Mouse (Mus musculus): Measurements from ENCODE around the gene Fgfr1op2. TPM values are rescaled to one million over a fixed set of nuclear protein-coding genes. Genes with fewer than 3 reads are reported as not detected.

Fgfr1op2 gene
- total RNA-seq, 1 experiment from 2014 or later: 94.2 TPM

- DNase-seq: peak; percentile 60
Measured at GRCm38 (mm10) chr6:146602601-146603000, 25.6 kb downstream of the Fgfr1op2 start.

- DNase-seq: peak; percentile 31
Measured at GRCm38 (mm10) chr6:146603651-146604050, 26.6 kb downstream of the Fgfr1op2 start.

- no peak for DNase-seq
Measured at GRCm38 (mm10) chr6:146611385-146611784, 34.4 kb downstream of the Fgfr1op2 start.

- DNase-seq: no peak
Measured at GRCm38 (mm10) chr6:146611897-146612296, 34.9 kb downstream of the Fgfr1op2 start.

GRCm38 (mm10) chr6:146612736-146613135 is 35.7 kb downstream of the Fgfr1op2 start:
- DNase-seq: no peak

- no peak for DNase-seq
Measured at GRCm38 (mm10) chr6:146613907-146614306, 36.9 kb downstream of the Fgfr1op2 start.

GRCm38 (mm10) chr6:146614541-146614940 is 37.5 kb downstream of the Fgfr1op2 start:
- no peak for DNase-seq

GRCm38 (mm10) chr6:146615891-146616290 is 38.9 kb downstream of the Fgfr1op2 start:
- DNase-seq: no peak

GRCm38 (mm10) chr6:146616670-146617069 is 39.7 kb downstream of the Fgfr1op2 start:
- DNase-seq: no peak

- no peak for DNase-seq
Measured at GRCm38 (mm10) chr6:146628123-146628522, 51.1 kb downstream of the Fgfr1op2 start.

- no peak for DNase-seq
Measured at GRCm38 (mm10) chr6:146629781-146630756, 53.1 kb downstream of the Fgfr1op2 start.

GRCm38 (mm10) chr6:146630961-146631360 is 54.0 kb downstream of the Fgfr1op2 start:
- DNase-seq: peak; percentile 77

- no peak for DNase-seq
Measured at GRCm38 (mm10) chr6:146631847-146632246, 54.8 kb downstream of the Fgfr1op2 start.

- no peak for DNase-seq
Measured at GRCm38 (mm10) chr6:146632403-146632802, 55.4 kb downstream of the Fgfr1op2 start.

GRCm38 (mm10) chr6:146633097-146633496 is 56.1 kb downstream of the Fgfr1op2 start:
- DNase-seq: no peak

- DNase-seq: peak; percentile 41
Measured at GRCm38 (mm10) chr6:146633629-146634014, 56.6 kb downstream of the Fgfr1op2 start.

GRCm38 (mm10) chr6:146634015-146634722 is 57.2 kb downstream of the Fgfr1op2 start:
- DNase-seq: peak; percentile 91

- no peak for DNase-seq
Measured at GRCm38 (mm10) chr6:146634759-146635606, 58.0 kb downstream of the Fgfr1op2 start.

- no peak for DNase-seq
Measured at GRCm38 (mm10) chr6:146636482-146636881, 59.5 kb downstream of the Fgfr1op2 start.

- no peak for DNase-seq
Measured at GRCm38 (mm10) chr6:146640068-146640965, 63.3 kb downstream of the Fgfr1op2 start.

GRCm38 (mm10) chr6:146640991-146641390 is 64.0 kb downstream of the Fgfr1op2 start:
- no peak for DNase-seq
